Mouse (Mus musculus) stomach, embryonic 15.5 days (tissue): ENCODE data around the gene Stbd1. TPM values are rescaled to one million over a fixed set of nuclear protein-coding genes. Genes with fewer than 3 reads are reported as not detected.
A peak's percentile ranks its signal among the peaks of the same experiment; 100 is the strongest.

ENCODE experiments used
- ATAC-seq: fragments of 200-750 bp; cut with Nextera tagmentation; 2 replicates; pipeline ENCODE4 v1.8.0; 2017; ENCODE audit warnings: low read depth, moderate number of reproducible peaks, moderate TSS enrichment; ENCODE audit not compliant: insufficient read depth, low FRiP score
- H3K27ac ChIP-seq: fragments of 300-500 bp; sonication (generic); 2 replicates; pipeline ENCODE4 v1.5.1; 2015; ENCODE audit warnings: mild to moderate bottlenecking, inconsistent platforms
- H3K27me3 ChIP-seq: fragments of 300-500 bp; sonication (generic); replicated peaks from 2 replicates; pipeline ENCODE4 v1.6.1; 2015; ENCODE audit warnings: inconsistent platforms
- H3K36me3 ChIP-seq: fragments of 300-500 bp; sonication (generic); 2 replicates; pipeline ENCODE4 v1.6.1; 2015; ENCODE audit warnings: inconsistent platforms
- H3K4me1 ChIP-seq: fragments of 300-500 bp; sonication (generic); 2 replicates; pipeline ENCODE4 v1.6.1; 2015; ENCODE audit warnings: inconsistent platforms
- H3K4me2 ChIP-seq: fragments of 300-500 bp; sonication (generic); 2 replicates; pipeline ENCODE4 v1.6.1; 2015; ENCODE audit warnings: mild to moderate bottlenecking, inconsistent platforms
- H3K4me3 ChIP-seq: fragments of 300-500 bp; sonication (generic); replicated peaks from 2 replicates; pipeline ENCODE4 v1.5.1; 2015; ENCODE audit warnings: inconsistent platforms
- H3K9ac ChIP-seq: fragments of 300-500 bp; sonication (generic); 2 replicates; pipeline ENCODE4 v1.6.1; 2015; ENCODE audit warnings: inconsistent platforms
- H3K9me3 ChIP-seq: fragments of 300-500 bp; sonication (generic); 2 replicates; pipeline ENCODE4 v1.6.1; 2016; ENCODE audit warnings: inconsistent platforms
- WGBS: fragments of 180-500 bp; shearing (Covaris S2); methylation state at CpG from one replicate; pipeline ENCODE4 v1.1.7; 2015; 5-methylcytosine and 5-hydroxymethylcytosine counted together
- polyA plus RNA-seq: library from polyadenylated mRNA; unstranded; fragments of >200 nt; fragmentation: Nextera tagmentation; extraction: Ambion mirVana; gene quantifications from 2 replicates; pipeline ENCODE4 v1.2.1, GENCODE M21; 2015

The Stbd1 gene
- polyA plus RNA-seq, 1 experiment from 2014 or later, result 58.3 TPM

- no peaks in the 10 kb centered on the region for H3K27me3 ChIP-seq
- no peak for ATAC-seq
- H3K9ac ChIP-seq, result no peak overlapping the region
- no peak overlapping the region for H3K4me3 ChIP-seq
- no peak overlapping the region for H3K4me2 ChIP-seq
- 89% methylated on average over 8 of the region's 8 CpGs for WGBS
- H3K4me1 ChIP-seq, result no peaks in the 10 kb centered on the region
- no peaks in the 10 kb centered on the region for H3K9me3 ChIP-seq
- H3K36me3 ChIP-seq, result no peaks in the 10 kb centered on the region
- H3K27ac ChIP-seq, result no peak overlapping the region
These were observed 6.0 kb upstream of the Stbd1 start for GRCm38 (mm10) chr5:92596865-92597264.

- Histone ChIP-seq H3K4me3 (no peak overlapping the region), H3K4me2 (no peak overlapping the region), H3K36me3 (no peaks in the 10 kb centered on the region), H3K9ac (no peak overlapping the region), H3K4me1 (0 out of 2 replicates have a peak, but pooled peaks cover 4% of the 10 kb centered on the region), H3K27me3 (no peaks in the 10 kb centered on the region), H3K9me3 (no peaks in the 10 kb centered on the region), H3K27ac (no peak overlapping the region)
- ATAC-seq, result no peak
- WGBS, result 60% methylated on average over 10 of the region's 10 CpGs
These were observed 3.8 kb upstream of the Stbd1 start for GRCm38 (mm10) chr5:92599030-92599429.

GRCm38 (mm10) chr5:92604452-92605247 lies 1.8 kb downstream of the Stbd1 start:
- peaks cover 3% of the 10 kb centered on the region; the same call in 1 of the 2 replicates for H3K36me3 ChIP-seq
- no peaks in the 10 kb centered on the region for H3K27me3 ChIP-seq
- H3K9ac ChIP-seq, result no peak overlapping the region
- H3K4me1 ChIP-seq, result peaks cover 4% of the 10 kb centered on the region; the same call in 1 of the 2 replicates
- H3K9me3 ChIP-seq, result no peaks in the 10 kb centered on the region
- H3K27ac ChIP-seq, result peak overlapping the region; percentile 72
- WGBS, result 42% methylated on average over 10 of the region's 10 CpGs
- ATAC-seq, result no peak
- H3K4me2 ChIP-seq, result peak overlapping the region; percentile 79
- H3K4me3 ChIP-seq, result peak overlapping the region; percentile 66

DNA sequence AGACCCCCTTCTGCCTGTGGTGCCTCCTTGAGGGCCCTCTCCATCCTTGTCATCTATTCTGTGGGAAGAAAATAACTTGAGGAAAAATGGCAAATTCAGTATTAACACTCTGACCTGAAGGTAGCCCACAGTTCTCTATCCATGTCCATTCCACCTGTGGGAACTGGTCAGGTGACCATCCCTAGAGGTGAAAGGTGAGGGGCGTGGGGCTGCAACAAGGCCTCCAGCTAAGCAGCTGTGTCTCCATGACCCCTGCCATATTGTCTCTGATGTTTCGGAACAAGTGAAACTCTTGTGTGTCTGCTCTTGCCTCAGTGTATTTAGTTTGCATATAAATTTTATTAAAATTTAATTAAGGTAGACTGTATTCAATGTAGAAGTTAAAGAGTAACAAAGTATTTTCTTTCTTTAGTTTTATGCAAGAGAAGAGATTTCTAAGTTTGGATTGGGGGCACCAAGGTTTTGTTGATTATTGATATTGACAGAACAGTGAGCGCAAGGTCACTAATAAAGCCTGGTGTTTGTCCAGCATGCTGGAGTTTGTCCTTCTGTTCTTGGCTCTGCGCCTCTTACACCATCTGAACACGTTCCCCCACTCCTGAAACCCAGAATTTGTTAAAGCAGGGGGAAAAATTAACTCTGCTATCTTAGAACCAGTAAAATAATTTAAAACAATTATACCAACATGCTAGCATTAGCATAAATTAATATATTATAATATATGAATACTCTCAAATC lies 4.8 kb downstream of the Stbd1 start:
- ATAC-seq, result no peak
- Histone ChIP-seq H3K9me3 (no peaks in the 10 kb centered on the region), H3K27me3 (no peaks in the 10 kb centered on the region), H3K4me1 (peaks cover 4% of the 10 kb centered on the region; the same call in 1 of the 2 replicates), H3K36me3 (peaks cover 3% of the 10 kb centered on the region; the same call in 1 of the 2 replicates), H3K9ac (no peak overlapping the region), H3K4me3 (no peak overlapping the region), H3K27ac (no peak overlapping the region), H3K4me2 (no peak overlapping the region)
- WGBS, result 81% methylated on average over 5 of the region's 5 CpGs

- Histone ChIP-seq H3K4me2 (no peak overlapping the region), H3K4me1 (no peaks in the 10 kb centered on the region), H3K9ac (no peak overlapping the region), H3K36me3 (no peaks in the 10 kb centered on the region), H3K27ac (no peak overlapping the region), H3K9me3 (no peaks in the 10 kb centered on the region), H3K4me3 (no peak overlapping the region), H3K27me3 (no peaks in the 10 kb centered on the region)
- no peak for ATAC-seq
- WGBS, result 81% methylated on average over 4 of the region's 4 CpGs
These were observed 9.9 kb downstream of the Stbd1 start for GRCm38 (mm10) chr5:92612756-92613155.

- Histone ChIP-seq H3K27me3 (no peaks in the 10 kb centered on the region), H3K9me3 (no peaks in the 10 kb centered on the region), H3K9ac (no peak overlapping the region), H3K4me3 (no peak overlapping the region), H3K27ac (no peak overlapping the region), H3K4me1 (no peaks in the 10 kb centered on the region), H3K4me2 (no peak overlapping the region), H3K36me3 (no peaks in the 10 kb centered on the region)
- ATAC-seq, result no peak
- WGBS, result 40% methylated on average over 5 of the region's 5 CpGs
These were observed 19.0 kb downstream of the Stbd1 start for GRCm38 (mm10) chr5:92621883-92622282.

DNA sequence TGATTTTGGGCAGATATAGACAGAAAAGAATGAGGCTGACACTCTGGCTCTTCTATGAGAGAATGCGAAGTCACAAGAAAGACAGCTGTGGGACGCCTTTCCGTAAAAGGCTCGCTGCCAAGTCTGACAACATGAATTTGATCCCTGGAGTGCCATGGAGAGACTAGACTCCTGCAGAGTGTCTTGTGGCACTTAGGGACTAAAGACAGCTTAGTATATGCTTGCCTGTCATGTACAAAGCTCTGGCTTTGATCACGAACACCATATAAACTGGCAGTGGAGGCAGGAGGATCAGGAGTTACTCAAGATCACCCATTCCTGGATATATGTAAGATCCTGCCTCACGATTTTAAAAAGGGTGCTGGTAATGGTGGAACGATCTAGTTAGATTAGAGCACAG lies 25.1 kb downstream of the Stbd1 start:
- Histone ChIP-seq H3K27me3 (no peaks in the 10 kb centered on the region), H3K27ac (no peak overlapping the region), H3K4me2 (no peak overlapping the region), H3K9ac (no peak overlapping the region), H3K4me1 (no peaks in the 10 kb centered on the region), H3K9me3 (no peaks in the 10 kb centered on the region), H3K4me3 (no peak overlapping the region), H3K36me3 (no peaks in the 10 kb centered on the region)
- ATAC-seq, result no peak
- 55% methylated on average over 7 of the region's 7 CpGs for WGBS

- no peaks in the 10 kb centered on the region for H3K9me3 ChIP-seq
- no peak overlapping the region for H3K4me3 ChIP-seq
- no peaks in the 10 kb centered on the region for H3K27me3 ChIP-seq
- no peak overlapping the region for H3K9ac ChIP-seq
- no peaks in the 10 kb centered on the region for H3K36me3 ChIP-seq
- H3K4me2 ChIP-seq, result no peak overlapping the region
- H3K27ac ChIP-seq, result no peak overlapping the region
- ATAC-seq, result no peak
- WGBS, result 54% methylated on average over 4 of the region's 4 CpGs
- H3K4me1 ChIP-seq, result no peaks in the 10 kb centered on the region
These were observed 30.7 kb downstream of the Stbd1 start for GRCm38 (mm10) chr5:92633526-92633925.

- 71% methylated on average over 3 of the region's 3 CpGs for WGBS
- Histone ChIP-seq H3K4me1 (no peaks in the 10 kb centered on the region), H3K9ac (no peak overlapping the region), H3K27me3 (no peaks in the 10 kb centered on the region), H3K4me2 (no peak overlapping the region), H3K36me3 (no peaks in the 10 kb centered on the region), H3K27ac (no peak overlapping the region), H3K9me3 (no peaks in the 10 kb centered on the region), H3K4me3 (no peak overlapping the region)
- no peak for ATAC-seq
These were observed 32.1 kb downstream of the Stbd1 start for GRCm38 (mm10) chr5:92634916-92635315.

GRCm38 (mm10) chr5:92635891-92636290 lies 33.0 kb downstream of the Stbd1 start:
- Histone ChIP-seq H3K9me3 (no peaks in the 10 kb centered on the region), H3K4me1 (no peaks in the 10 kb centered on the region), H3K27ac (no peak overlapping the region), H3K4me3 (no peak overlapping the region), H3K4me2 (no peak overlapping the region), H3K36me3 (no peaks in the 10 kb centered on the region), H3K27me3 (no peaks in the 10 kb centered on the region), H3K9ac (no peak overlapping the region)
- no peak for ATAC-seq
- 77% methylated on average over 5 of the region's 5 CpGs for WGBS

DNA sequence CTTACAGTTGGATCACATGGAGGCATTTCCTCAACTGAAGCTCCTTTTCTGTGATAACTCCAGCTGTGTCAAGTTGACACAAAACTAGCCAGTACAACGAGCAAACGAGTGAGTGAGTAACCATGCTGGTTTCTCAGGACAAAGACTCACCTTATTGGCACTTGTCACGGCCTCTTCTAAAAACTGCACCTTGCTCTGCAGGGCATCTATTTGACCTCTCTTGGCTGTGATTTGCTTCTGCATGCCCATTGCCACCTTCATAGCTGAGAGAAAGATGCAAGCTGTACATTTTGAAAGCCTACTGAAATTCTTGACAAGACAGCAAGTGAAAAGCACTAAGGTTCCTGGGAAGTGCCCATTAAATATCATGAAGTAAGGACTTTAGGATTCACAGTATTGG lies 38.0 kb downstream of the Stbd1 start:
- H3K4me2 ChIP-seq, result no peak overlapping the region
- H3K36me3 ChIP-seq, result no peaks in the 10 kb centered on the region
- no peaks in the 10 kb centered on the region for H3K4me1 ChIP-seq
- H3K27me3 ChIP-seq, result no peaks in the 10 kb centered on the region
- H3K27ac ChIP-seq, result no peak overlapping the region
- H3K9ac ChIP-seq, result no peak overlapping the region
- H3K4me3 ChIP-seq, result no peak overlapping the region
- ATAC-seq, result no peak
- H3K9me3 ChIP-seq, result no peaks in the 10 kb centered on the region
- WGBS, result 83% methylated on average over 3 of the region's 3 CpGs
